Mouse (Mus musculus): ENCODE data around the gene Psma4. TPM values are rescaled to one million over a fixed set of nuclear protein-coding genes. Genes with fewer than 3 reads are reported as not detected.

Gene Psma4
- 267 and 282 TPM in 2 replicates for polyA plus RNA-seq (2016; fragmentation: Nextera tagmentation; extraction: Ambion mirVana)

DNA sequence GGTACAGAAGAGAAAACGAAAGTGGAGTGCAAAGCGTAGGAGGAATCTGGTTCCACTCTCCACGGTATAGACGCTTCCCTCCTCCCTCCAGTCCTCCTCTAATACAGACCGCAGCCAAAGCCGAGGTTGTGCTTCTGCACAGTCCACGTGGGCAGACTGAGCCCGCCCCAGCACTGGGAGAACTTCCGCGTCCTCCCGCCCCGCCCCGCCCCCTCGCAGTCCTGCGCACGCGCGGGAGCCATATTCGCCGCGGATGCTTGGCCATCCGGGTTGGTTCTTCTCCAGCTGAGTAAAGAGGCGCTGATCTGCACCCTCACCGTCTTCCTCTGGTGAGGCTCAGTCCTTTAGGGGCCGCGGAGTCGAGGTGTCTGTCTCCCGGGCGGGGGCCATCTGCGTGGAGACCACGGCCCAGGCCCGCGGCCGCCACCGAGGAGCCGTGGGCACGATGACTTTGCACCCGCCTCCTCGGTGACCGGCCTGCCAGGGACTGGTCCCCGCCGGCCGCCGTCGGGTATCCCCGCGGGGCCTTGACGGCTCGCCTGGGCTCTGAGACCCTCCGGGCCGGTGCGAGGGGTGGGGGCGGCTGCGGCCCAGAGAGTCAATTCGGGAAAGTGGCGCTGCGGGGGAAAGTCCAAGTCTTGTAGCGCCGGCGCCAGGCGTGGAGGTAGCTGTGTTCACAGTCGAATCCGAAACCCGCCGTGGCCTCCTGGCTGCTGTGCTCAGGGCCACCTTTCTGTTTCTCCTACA lies at the start of gene Psma4, which contains the start of gene AY074887:
Gene Psma4 (plus strand): TSS at position 216 of the 747 bp plus-strand sequence.
Gene AY074887 (minus strand): TSS at position 424 of the 747 bp plus-strand sequence.
- H3K36me3 ChIP-seq = peaks cover 28% of the 10 kb centered on the region
- under 1% methylated on average over 65 of the region's 65 CpGs for WGBS

DNA sequence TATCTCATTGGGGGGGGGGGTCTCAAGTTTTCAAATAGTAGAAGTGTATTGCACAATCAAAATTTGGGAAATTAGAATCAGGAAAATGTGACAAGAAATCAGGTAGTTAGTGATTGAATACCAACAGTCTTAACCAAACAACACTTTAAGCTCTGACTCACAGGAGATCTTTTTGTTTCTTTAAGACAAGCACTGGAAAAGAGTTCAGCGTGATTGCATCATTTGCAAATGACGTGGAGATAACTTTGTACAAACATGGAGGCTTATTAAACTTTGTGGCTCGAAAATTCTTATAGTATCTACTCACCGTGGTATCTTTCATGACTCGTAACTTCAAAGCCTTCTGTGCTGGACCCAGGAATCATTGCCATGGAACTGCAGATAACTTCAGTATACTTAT lies 41.1 kb upstream of the Psma4 start:
- no peak overlapping the region for H3K27ac ChIP-seq
- no peak for ATAC-seq (ENCODE audit: low FRiP score)
- H3K9me3 ChIP-seq (replicated peaks) = no peaks in the 10 kb centered on the region
- no peaks in the 10 kb centered on the region for H3K4me1 ChIP-seq
- H3K27me3 ChIP-seq = no peaks in the 10 kb centered on the region
- H3K4me2 ChIP-seq (replicated peaks) = no peak overlapping the region
- no peak overlapping the region for H3K4me3 ChIP-seq
- peaks cover 49% of the 10 kb centered on the region for H3K36me3 ChIP-seq
- WGBS = 94% methylated on average over 5 of the region's 5 CpGs
- H3K9ac ChIP-seq = no peak overlapping the region

More for the DNA sequence above, at the start of gene Psma4, which contains the start of gene AY074887:
- Histone ChIP-seq H3K9me3 (replicated peaks) (no peaks in the 10 kb centered on the region), H3K27me3 (no peaks in the 10 kb centered on the region), H3K4me2 (replicated peaks) (peak within 1 kb of the TSS; percentile 74), H3K4me1 (peaks cover 22% of the 10 kb centered on the region), H3K9ac (peak within 1 kb of the TSS; percentile 87), H3K4me3 (peak within 1 kb of the TSS; percentile 89), H3K27ac (peak within 1 kb of the TSS; percentile 96)
- peak; percentile 99 for ATAC-seq (ENCODE audit: low FRiP score)

DNA sequence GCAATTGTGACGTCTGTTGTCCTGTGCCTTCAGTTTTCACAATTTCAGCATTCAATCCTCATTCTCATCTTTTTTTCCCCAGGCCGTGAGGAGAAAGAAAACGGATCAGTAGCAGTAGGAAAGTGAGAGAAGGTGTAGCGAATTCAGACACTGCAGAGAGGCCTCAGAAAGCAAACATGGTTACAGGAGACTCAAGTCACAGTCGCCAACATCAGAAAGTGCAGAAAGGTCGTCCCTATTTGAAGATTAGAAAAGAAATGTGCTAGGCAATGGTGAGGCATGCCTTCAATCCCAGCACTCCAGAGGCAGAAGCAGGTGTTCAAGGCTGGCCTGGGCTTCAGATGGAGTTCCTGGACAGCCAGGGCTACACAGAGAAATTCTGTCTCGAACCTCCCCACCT lies 35.0 kb upstream of the Psma4 start:
- 71% methylated on average over 7 of the region's 7 CpGs for WGBS
- Histone ChIP-seq H3K4me3 (no peak overlapping the region), H3K4me1 (0 out of 2 replicates have a peak, but pooled peaks cover 2% of the 10 kb centered on the region), H3K9ac (no peak overlapping the region), H3K9me3 (replicated peaks) (no peaks in the 10 kb centered on the region), H3K27ac (no peak overlapping the region), H3K4me2 (replicated peaks) (no peak overlapping the region), H3K27me3 (no peaks in the 10 kb centered on the region), H3K36me3 (peaks cover 4% of the 10 kb centered on the region; the same call in 1 of the 2 replicates)
- ATAC-seq (ENCODE audit: low FRiP score) = no peak

DNA sequence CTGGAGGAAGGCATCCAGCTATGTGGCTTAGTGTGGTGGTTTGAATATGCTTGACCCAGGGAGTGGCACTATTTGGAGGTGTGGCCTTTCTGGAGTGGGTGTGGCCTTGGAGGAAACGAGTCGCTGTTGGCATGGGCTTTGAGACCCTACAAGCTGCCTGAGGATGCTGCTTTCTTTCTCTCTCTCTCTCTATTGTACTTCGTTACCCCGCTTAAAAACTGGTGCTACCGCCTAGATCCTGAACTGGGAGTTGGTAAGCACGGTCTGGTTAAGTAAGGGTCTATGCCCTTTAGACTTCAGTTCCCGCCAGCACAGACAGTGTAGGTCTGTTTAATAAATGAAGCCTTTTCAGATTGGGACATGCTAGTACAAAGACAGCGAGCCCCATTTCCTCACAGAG lies 34.2 kb upstream of the Psma4 start:
- H3K4me2 ChIP-seq (replicated peaks) = peak overlapping the region; percentile 85
- no peak overlapping the region for H3K27ac ChIP-seq
- WGBS = 70% methylated on average over 8 of the region's 8 CpGs
- no peaks in the 10 kb centered on the region for H3K27me3 ChIP-seq
- peak; percentile 10 for ATAC-seq (ENCODE audit: low FRiP score)
- H3K4me1 ChIP-seq = 0 out of 2 replicates have a peak, but pooled peaks cover 2% of the 10 kb centered on the region
- H3K9ac ChIP-seq = no peak overlapping the region
- no peaks in the 10 kb centered on the region for H3K9me3 ChIP-seq (replicated peaks)
- H3K36me3 ChIP-seq = peaks cover 4% of the 10 kb centered on the region; the same call in 1 of the 2 replicates
- H3K4me3 ChIP-seq = peak overlapping the region; percentile 63

DNA sequence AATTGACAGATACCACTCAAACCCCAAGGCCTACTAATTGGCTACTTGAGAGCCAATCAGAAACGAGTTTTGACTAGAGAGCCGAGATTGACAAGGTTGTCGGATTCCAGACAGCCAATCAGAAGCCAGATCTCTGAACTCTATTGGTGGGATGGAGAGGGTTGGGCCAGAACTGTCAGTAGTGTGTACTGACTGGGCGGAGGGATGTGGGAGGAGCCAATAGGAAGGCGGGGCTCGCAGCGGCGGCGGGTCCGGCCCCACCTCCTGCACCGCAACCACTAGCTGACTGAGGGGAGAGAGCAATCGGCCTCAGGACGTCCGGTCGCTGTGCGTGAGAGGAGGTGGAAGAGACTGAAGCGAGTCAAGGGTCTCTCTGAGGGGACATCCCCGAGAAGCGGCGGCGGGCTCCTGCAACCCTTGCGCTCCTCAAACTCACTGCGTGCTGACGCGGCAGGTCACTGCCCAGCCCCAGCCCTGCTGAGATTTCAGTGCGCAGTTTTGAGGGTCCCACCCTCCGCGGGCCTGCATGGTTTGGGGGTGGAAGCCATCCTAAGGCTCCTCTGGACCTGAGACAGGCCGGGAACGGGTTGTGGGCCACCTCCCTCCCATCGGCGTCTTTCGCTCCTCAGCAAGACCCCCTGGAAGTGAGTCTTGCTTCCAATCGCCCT lies 33.4 kb upstream of the Psma4 start, which contains the start of gene Hykk:
Gene Hykk (plus strand): TSS at position 274 of the 668 bp plus-strand sequence.
- Histone ChIP-seq H3K4me3 (peak within 1 kb of the TSS; percentile 63), H3K4me2 (replicated peaks) (peak within 1 kb of the TSS; percentile 85), H3K36me3 (peaks cover 2% of the 10 kb centered on the region), H3K27me3 (no peaks in the 10 kb centered on the region), H3K27ac (peak within 1 kb of the TSS; percentile 49; the same call in 1 of the 2 replicates), H3K9me3 (replicated peaks) (no peaks in the 10 kb centered on the region), H3K4me1 (0 out of 2 replicates have a peak, but pooled peaks cover 2% of the 10 kb centered on the region), H3K9ac (peak within 1 kb of the TSS; percentile 73)
- under 1% methylated on average over 34 of the region's 34 CpGs for WGBS
- peak; percentile 99 for ATAC-seq (ENCODE audit: low FRiP score)

DNA sequence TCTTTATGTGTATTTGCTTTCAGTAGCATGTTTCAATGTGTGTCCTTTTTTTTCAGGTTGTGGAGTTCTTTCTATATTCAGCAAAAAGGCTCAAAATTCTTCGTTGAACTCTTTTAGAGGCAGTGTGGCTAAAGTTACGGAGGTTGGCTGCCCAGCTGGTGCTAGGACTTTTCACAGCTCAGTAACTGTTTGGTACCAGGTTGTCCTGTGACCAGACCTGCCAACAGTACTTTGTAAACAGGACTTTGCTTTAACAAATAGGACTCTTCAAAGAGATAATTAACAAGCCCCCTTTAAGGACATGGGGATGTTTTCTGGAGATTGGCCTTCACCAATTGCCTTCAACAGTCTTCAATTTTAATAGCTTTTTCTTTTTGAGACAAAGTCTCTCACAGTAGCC lies 32.4 kb upstream of the Psma4 start:
- no peak overlapping the region for H3K4me2 ChIP-seq (replicated peaks)
- H3K36me3 ChIP-seq = peaks cover 9% of the 10 kb centered on the region
- H3K9ac ChIP-seq = no peak overlapping the region
- no peak overlapping the region for H3K4me3 ChIP-seq
- WGBS = 75% methylated on average over 2 of the region's 2 CpGs
- H3K27me3 ChIP-seq = no peaks in the 10 kb centered on the region
- 0 out of 2 replicates have a peak, but pooled peaks cover 2% of the 10 kb centered on the region for H3K4me1 ChIP-seq
- no peak overlapping the region for H3K27ac ChIP-seq
- ATAC-seq (ENCODE audit: low FRiP score) = no peak
- no peaks in the 10 kb centered on the region for H3K9me3 ChIP-seq (replicated peaks)

DNA sequence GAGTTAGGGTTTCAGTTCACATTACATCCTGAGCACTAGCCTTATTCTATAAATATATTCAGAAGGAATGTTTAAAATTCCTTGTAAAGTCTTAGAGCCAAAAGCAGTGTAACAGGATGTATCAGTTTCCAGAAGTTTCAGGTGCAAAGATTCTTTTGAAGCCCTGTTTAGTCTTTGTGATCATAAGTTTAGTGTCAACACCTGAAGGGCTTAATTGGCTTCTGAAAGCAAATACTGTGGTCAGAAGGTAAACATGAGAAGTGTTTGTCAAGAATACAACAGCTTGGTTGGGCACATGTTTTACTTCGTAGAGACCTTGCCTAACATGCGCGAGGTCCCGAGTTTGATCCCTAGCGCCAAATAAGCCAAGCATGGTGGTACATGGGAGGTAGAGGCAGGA lies 31.8 kb upstream of the Psma4 start:
- no peaks in the 10 kb centered on the region for H3K27me3 ChIP-seq
- H3K27ac ChIP-seq = no peak overlapping the region
- H3K4me1 ChIP-seq = 0 out of 2 replicates have a peak, but pooled peaks cover 2% of the 10 kb centered on the region

DNA sequence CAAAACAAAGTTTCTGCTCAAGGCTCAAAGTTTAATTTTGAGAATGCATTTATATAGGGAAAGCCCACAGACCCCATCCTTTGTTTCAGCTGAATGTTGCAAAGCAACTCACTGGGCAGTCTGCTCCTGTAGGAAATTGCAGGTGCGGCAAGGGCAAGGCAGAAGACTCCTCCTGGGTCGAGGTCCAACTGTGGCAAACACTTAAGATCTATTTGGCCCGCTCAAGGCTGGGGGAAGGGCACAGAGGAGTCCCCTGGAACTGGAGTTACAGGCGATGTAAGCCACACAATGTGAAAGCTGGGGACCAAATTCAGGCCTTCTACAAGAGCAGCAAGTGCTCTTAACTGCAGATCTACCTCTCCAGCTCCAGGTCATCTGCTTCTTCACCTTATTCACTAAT lies 30.6 kb upstream of the Psma4 start:
- no peaks in the 10 kb centered on the region for H3K9me3 ChIP-seq (replicated peaks)
- no peak overlapping the region for H3K27ac ChIP-seq
- H3K4me3 ChIP-seq = no peak overlapping the region
- peaks cover 9% of the 10 kb centered on the region for H3K36me3 ChIP-seq
- 57% methylated on average over 4 of the region's 4 CpGs for WGBS
- ATAC-seq (ENCODE audit: low FRiP score) = no peak
- H3K4me1 ChIP-seq = 0 out of 2 replicates have a peak, but pooled peaks cover 2% of the 10 kb centered on the region
- no peak overlapping the region for H3K9ac ChIP-seq
- H3K4me2 ChIP-seq (replicated peaks) = no peak overlapping the region
- no peaks in the 10 kb centered on the region for H3K27me3 ChIP-seq

More for the DNA sequence above, 31.8 kb upstream of the Psma4 start:
- Histone ChIP-seq H3K4me2 (replicated peaks) (no peak overlapping the region), H3K9me3 (replicated peaks) (no peaks in the 10 kb centered on the region), H3K36me3 (peaks cover 9% of the 10 kb centered on the region), H3K4me3 (no peak overlapping the region), H3K9ac (no peak overlapping the region)
- no peak for ATAC-seq (ENCODE audit: low FRiP score)
- 95% methylated on average over 5 of the region's 5 CpGs for WGBS

DNA sequence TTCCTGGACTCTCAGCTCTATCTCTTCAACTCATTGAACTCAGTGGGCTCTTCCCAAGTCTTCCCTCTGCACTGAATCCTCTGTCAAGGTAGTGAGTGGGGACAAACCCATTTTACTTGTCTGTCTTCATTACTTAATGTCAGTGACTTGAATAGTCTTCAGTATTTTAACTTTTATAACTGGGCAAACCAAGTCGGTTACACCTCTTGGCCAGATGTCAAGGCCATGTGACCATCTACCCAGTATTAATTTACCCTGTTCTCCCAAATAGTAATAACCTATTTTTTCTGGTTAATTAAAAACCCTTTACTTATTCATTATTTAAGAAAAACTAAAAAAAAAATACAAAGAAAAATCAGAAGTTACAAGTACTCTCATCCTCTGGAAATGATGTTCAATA lies 19.8 kb upstream of the Psma4 start:
- Histone ChIP-seq H3K4me2 (replicated peaks) (no peak overlapping the region), H3K36me3 (no peaks in the 10 kb centered on the region), H3K4me3 (no peak overlapping the region), H3K27ac (no peak overlapping the region), H3K27me3 (no peaks in the 10 kb centered on the region), H3K4me1 (no peaks in the 10 kb centered on the region), H3K9ac (no peak overlapping the region), H3K9me3 (replicated peaks) (no peaks in the 10 kb centered on the region)
- no peak for ATAC-seq (ENCODE audit: low FRiP score)
- WGBS = 98% methylated on average over 1 of the region's 1 CpGs

DNA sequence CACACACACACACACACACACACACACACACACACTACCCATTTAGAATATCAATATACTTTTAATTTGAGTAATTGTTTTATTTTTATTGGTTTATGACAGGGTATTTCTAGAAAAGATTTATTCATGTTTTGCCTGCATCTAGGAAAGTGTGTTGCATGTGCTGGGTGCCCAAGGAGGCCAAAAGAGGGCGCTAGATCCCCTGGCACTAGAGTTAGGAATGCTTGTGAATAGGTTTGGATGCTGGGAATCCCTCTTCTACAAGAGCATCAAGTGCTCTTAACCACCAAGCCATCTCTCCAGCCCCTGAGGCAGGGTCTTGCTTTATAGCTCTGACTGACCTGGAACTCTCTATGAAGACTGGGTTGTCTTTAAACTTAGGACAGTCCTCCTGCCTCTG lies 18.8 kb upstream of the Psma4 start:
- no peak overlapping the region for H3K4me3 ChIP-seq
- no peak for ATAC-seq (ENCODE audit: low FRiP score)
- H3K36me3 ChIP-seq = no peaks in the 10 kb centered on the region
- H3K4me2 ChIP-seq (replicated peaks) = no peak overlapping the region
- H3K9ac ChIP-seq = no peak overlapping the region
- no peaks in the 10 kb centered on the region for H3K9me3 ChIP-seq (replicated peaks)
- no peaks in the 10 kb centered on the region for H3K27me3 ChIP-seq
- 14% methylated on average over 1 of the region's 1 CpGs for WGBS
- no peak overlapping the region for H3K27ac ChIP-seq
- no peaks in the 10 kb centered on the region for H3K4me1 ChIP-seq

DNA sequence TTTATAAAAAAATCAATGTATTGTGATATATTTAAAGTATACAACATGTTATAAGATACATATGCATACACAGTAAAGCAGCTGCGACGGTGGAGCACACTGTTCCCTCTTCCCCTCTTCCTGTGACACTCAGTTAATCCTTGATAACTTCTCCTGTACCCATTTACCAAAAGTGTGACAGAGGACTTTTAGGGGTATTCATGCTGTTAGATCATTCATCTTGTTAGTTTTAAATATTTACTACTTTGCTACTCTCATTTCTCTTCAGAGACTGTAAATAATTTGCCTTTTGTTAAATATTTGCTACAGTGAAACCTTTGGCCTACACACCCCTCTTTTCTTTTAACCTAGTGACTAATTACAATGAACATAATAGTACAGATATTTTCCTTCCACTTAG lies 18.2 kb upstream of the Psma4 start:
- no peak overlapping the region for H3K27ac ChIP-seq
- no peak overlapping the region for H3K9ac ChIP-seq
- WGBS = 72% methylated on average over 2 of the region's 2 CpGs
- H3K4me1 ChIP-seq = no peaks in the 10 kb centered on the region
- H3K9me3 ChIP-seq (replicated peaks) = no peaks in the 10 kb centered on the region
- H3K4me3 ChIP-seq = no peak overlapping the region
- H3K36me3 ChIP-seq = no peaks in the 10 kb centered on the region
- H3K4me2 ChIP-seq (replicated peaks) = no peak overlapping the region
- no peaks in the 10 kb centered on the region for H3K27me3 ChIP-seq
- ATAC-seq (ENCODE audit: low FRiP score) = no peak

DNA sequence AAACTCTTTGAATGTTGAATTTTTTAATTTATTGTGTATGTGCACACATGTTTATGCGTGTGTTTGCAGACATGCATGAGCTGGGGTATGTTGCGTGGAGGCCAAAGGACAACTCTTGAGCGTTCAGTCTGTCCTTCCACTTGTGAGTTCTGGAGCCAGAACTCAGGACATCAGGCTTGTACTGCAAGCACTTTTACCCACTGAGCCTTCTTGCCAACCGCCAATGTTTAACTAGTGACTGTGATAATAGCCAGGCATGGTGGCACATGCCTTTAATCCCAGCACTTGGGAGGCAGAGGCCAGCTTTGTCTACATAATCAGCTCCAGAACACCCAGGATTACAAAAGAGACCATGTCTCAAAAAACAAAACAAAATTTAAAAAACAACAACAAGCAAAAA lies 8.5 kb upstream of the Psma4 start:
- Histone ChIP-seq H3K9me3 (replicated peaks) (no peaks in the 10 kb centered on the region), H3K36me3 (peaks cover 4% of the 10 kb centered on the region; the same call in 1 of the 2 replicates), H3K4me2 (replicated peaks) (no peak overlapping the region), H3K4me1 (no peaks in the 10 kb centered on the region), H3K27me3 (no peaks in the 10 kb centered on the region), H3K9ac (no peak overlapping the region), H3K27ac (no peak overlapping the region), H3K4me3 (no peak overlapping the region)
- no peak for ATAC-seq (ENCODE audit: low FRiP score)
- WGBS = 97% methylated on average over 4 of the region's 4 CpGs

Data from hindbrain, embryonic 12.5 days (tissue).